Mouse (Mus musculus) CD4-positive helper T cell, adult 2 months (primary cell): Measurements from ENCODE around the gene Tmem87b.

Experiments used
- DNase-seq: peaks from one replicate; pipeline ENCODE4 v3.0.0-alpha.2; 2012; ENCODE audit warnings: low read depth, missing footprints, low spot score

The Tmem87b gene

DNA sequence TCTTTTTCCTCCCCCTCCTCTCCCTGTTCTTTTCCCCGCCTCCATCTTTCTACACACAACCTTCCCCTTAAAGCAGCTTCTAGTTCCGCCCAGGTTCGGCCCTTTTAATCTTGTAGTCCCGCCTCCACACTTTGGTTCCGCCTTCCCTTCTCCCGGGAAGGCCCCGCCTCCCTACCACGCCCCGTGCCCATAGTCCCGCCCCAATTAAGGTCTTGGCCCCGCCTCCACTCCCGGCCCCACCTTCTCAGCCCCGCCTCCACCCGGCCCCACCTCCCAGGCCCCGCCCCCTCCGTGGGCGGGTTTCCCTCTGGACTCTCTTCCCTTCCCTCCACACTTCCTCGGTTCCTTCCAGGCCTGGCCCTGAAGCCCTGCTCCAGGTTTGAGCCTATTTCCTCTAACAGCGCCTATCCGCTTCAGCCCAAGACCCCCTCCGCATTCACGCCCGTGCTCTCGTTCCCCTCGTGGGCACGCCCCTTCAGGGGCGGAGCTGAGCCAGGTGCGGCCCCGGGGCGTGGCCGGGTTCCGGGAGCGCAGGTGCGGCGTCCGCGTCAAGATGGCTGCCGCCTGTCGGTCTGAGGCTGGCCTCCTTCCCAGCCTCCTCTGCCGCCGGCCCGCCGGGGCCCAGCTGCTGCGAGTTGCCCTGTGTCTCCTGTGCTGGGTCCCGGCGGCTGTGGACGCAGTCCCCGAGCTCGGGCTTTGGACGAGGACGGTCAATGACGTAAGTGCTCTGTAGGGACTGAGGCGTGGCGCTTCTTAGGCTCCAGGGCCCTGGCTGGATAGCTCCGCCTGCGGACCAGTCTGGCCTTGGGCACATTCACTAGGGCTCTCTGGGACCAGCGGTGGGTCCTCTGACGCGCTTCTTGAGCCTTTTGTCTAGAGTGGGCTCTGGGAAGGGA, at the start of gene Tmem87b:
Tmem87b (plus strand) TSS at position 333 of the 896 bp plus-strand sequence.
- DNase-seq: peak; percentile 97

GRCm38 (mm10) chr2:128768545-128769247, 49.2 kb upstream of the Tmem87b start:
- DNase-seq: no peak

- DNase-seq: no peak
Measured at GRCm38 (mm10) chr2:128770557-128770956, 47.4 kb upstream of the Tmem87b start.

DNA sequence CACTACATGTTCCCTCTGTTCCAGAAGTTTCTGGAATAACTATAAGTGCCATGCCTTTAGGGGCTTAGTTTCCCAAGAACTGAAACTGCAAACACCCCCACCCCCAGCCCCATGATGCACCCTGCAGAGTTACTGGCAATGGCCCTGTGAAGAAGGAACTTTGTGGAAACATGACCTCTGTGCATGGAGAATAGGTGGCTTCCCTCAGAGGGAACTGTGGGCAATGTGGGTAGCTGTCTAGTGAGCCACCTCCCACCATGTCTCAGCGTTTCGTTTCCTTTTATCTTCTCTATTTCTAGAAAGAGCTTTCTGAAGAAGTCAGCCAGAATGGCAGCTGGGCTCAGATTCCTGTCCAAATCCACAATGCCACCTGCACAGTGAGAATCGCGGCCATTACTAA, 46.9 kb upstream of the Tmem87b start:
- DNase-seq: no peak

GRCm38 (mm10) chr2:128771750-128772338, 46.1 kb upstream of the Tmem87b start:
- DNase-seq: no peak

GRCm38 (mm10) chr2:128782231-128782630, 35.7 kb upstream of the Tmem87b start:
- no peak for DNase-seq

DNA sequence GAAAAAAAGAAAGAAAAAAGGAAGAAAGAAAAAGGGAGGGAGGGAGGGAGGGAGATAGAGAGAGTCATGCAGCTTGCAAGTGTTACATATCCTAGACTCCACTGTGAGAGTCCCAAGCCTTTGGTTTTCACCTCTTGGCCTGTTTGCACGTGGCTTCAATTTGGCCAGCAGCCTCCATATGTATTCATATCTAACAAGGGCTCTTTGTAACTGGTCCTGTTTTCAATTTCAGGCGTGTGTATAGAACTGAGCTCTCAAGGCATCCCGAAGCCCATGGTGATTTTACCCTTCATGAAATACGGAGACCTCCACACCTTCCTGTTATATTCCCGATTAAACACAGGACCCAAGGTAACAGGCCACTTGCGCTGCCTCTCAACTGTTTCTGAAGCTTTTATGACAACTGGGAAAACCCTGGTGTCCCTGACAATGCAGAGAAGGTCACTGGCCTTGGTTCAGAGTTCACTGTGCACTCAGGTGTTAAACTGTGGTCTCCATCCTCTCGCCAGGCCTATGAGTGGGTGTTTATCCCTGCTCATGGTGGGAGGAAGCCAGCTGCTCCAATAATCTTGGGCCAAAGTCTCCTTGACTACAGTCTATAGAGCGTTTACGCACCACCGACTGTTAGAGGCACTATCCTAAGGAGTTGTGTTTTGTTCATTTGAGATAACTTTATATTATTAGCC, 34.1 kb upstream of the Tmem87b start:
- no peak for DNase-seq

DNA sequence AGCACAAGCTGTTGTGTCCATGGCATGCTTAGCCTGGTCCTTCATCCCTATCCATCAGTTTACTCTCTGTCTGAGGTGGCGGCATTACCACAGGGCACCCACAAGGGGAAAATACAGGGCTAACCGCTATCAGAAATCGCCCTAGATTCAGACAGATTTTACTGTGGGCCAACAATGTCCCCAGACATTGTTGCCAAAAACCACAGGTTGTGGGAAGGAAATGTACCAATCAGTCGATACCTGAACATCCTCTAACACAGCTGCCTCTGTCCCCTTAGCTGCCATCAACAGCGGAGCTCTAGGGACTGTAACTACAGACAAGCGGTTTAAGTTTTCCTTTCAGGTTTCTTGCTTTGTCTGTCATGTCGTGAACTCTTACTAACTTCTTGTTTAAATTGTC, 33.1 kb upstream of the Tmem87b start:
- DNase-seq: no peak

GRCm38 (mm10) chr2:128786341-128786740, 31.6 kb upstream of the Tmem87b start:
- DNase-seq: no peak

DNA sequence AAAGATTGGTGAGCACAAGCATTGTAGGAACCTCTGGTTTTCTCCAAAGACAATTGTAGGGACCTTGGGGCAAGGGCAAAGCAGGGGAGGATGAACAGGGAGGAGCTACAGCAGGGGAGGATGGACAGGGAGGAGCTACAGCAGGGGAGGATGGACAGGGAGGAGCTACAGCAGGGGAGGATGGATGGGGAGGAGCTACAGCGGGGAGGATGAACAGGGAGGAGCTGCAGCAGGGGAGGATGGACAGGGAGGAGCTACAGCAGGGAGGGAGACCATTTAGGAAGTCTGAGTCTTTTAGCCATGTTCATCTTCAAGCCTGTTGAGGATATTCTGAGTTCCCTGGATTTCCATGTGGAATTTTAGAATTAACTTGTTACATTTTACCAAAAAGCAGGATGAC, 31.1 kb upstream of the Tmem87b start:
- no peak for DNase-seq

- no peak for DNase-seq
Measured at GRCm38 (mm10) chr2:128787805-128788204, 30.1 kb upstream of the Tmem87b start.

DNA sequence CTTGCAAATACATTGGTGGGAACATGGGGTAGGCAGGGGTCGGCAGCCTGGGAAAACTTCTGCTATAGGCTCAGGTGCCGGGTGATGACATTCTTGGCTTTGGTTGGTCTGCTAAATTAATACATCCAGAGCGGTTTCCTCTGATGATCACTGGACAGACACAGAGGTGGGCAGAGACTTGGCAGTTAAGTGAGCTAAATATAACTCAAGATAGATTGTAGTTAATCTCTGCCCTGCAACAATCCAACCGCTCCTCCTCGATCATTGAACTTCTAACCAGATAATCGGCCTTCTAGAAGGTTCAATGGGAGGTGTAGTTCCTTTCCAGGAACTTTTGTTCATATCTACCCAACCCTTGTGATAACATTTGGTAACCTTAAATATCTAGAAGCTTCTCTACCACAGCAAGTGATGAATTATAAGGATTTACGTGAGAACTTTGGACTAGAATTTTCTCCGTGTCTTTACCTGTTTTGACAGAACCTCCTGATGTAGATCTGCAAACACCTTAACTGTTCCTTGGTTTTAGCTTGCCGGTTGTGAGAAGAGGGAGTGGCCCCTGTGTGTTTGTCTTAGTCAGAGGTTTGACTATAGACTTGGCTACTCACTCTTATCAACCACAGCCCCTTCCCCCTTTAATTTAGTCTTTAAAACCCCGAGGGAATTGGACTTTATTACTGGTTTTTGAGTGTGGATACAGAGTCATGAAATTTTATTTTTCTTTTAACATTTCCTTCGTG, 26.9 kb upstream of the Tmem87b start:
- no peak for DNase-seq

DNA sequence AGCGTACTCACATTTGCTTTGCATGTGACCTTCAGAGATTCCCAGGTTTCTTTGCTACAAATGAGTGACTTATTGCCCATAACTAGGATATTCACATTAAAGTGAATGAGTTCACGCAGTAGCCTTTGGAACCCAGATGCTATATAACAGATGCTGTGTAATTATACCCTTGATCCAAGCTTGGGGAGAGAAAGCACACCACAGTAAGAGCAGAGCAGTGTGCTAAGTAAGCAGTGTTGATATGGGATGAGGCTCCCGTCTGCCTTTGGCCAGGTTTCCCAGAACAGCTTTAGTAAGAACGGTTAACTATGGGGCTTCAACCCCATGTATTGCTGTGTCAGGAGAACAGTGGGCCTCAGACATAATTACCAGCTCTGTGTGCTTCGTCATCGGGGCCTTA, 24.0 kb upstream of the Tmem87b start:
- DNase-seq: no peak

- no peak for DNase-seq
Measured at GRCm38 (mm10) chr2:128796463-128796862, 21.5 kb upstream of the Tmem87b start.

DNA sequence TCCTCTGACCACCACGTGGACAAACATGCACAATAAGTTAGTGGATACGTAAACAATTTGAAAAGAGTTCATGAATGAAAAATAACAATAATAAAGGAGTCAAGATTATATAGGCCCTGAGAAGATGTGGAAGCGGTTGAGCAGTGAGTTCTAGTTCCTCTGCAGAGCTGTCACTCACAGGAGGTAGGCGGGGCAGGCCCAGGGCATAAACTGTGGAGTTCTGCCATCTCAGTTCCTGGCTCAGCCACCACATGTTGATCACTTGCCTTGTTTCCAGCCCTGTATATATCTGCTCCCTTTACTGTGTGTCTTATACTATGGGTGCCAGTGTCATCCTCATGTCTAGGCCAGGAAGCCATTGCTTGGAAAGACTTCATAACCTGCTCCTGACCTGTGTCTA, 14.5 kb upstream of the Tmem87b start:
- no peak for DNase-seq

GRCm38 (mm10) chr2:128805341-128805740, 12.6 kb upstream of the Tmem87b start:
- DNase-seq: no peak

DNA sequence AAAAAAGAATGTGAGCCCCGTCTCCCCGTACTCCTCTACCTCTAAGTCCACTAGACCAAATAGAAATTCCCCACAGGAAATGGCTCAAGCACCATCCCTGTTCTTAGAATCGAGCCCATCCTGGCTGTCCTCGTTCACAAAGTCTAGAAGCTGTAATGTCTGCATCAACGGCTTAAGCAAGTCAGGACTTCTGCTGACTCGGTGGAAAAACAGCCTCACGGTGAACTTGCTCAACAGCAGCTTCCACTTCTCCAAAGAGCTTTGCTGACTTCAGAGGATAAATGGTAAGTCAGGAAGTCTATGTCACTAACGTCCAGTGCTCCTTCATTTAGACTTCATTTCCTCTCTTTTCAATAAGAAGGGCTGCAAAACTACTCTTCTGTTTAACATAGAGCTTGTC, 11.4 kb upstream of the Tmem87b start:
- no peak for DNase-seq

DNA sequence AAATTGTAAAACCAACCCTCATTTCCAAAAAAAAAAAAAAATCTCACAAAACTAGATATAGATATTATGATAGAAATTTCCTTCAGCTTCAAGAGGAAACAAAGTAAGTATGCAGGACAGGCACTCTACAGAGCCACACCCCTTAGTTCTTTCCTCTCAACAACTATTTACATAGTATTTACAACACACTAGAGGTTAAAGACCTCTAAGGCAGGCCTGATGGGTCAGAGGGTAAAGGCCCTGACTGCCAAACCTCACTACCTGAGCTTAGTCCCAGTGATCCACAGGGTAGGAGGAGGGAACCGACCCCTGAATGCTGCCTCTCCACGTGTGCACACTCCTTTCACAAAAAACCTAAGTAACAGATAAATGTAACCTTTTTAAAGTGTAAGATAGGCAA, 5.2 kb upstream of the Tmem87b start:
- no peak for DNase-seq

- no peak for DNase-seq
Measured at GRCm38 (mm10) chr2:128816311-128816710, 1.6 kb upstream of the Tmem87b start.

DNA sequence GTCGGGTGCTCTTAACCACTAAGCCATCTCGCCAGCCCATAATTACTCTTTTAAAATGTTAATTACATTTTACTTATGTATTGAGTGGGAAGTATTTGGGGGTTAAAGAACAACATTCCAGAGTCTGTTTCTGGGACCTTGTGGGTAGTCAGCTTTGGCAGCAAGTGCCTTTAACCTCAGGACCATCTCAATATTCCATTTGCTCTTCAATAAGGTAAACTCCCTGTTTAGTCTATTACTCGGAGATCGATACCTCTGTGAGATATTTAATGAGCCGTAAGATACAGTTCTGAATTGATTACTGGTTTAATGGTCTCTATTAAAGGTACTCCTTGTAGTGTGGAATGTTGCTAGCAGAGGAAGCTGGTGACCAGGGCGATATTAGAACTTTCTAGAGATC, 1.0 kb upstream of the Tmem87b start:
- DNase-seq: no peak

GRCm38 (mm10) chr2:128817387-128817785, 532 bp upstream of the Tmem87b start:
- no peak for DNase-seq
